Mouse (Mus musculus) liver, embryonic 16.5 days (tissue): ENCODE results near the gene Lrrc8c. TPM values are rescaled to one million over a fixed set of nuclear protein-coding genes. Genes with fewer than 3 reads are reported as not detected.
A peak's percentile ranks its signal among the peaks of the same experiment; 100 is the strongest.

Experiments used
- ATAC-seq: fragments of 200-750 bp; cut with Nextera tagmentation; 2 replicates; pipeline ENCODE4 v1.8.0; 2017; ENCODE audit warnings: low read depth, mild to moderate bottlenecking, moderate number of reproducible peaks, moderate library complexity
- H3K27ac ChIP-seq: fragments of 300-500 bp; sonication (generic); 2 replicates; pipeline ENCODE4 v1.5.1; 2014; ENCODE audit warnings: mild to moderate bottlenecking, low read length
- H3K27me3 ChIP-seq: fragments of 300-500 bp; sonication (generic); 2 replicates; pipeline ENCODE4 v1.6.1; 2014; ENCODE audit warnings: low read depth, low read length, mixed read lengths; ENCODE audit not compliant: control insufficient read depth, insufficient read depth
- H3K36me3 ChIP-seq: fragments of 300-500 bp; sonication (generic); 2 replicates; pipeline ENCODE4 v1.6.1; 2014; ENCODE audit warnings: mild to moderate bottlenecking; ENCODE audit not compliant: control insufficient read depth, insufficient read depth
- H3K4me1 ChIP-seq: fragments of 300-500 bp; sonication (generic); 2 replicates; pipeline ENCODE4 v1.6.1; 2014; ENCODE audit warnings: low read depth, low read length, mixed read lengths; ENCODE audit not compliant: control insufficient read depth
- H3K4me2 ChIP-seq: fragments of 300-500 bp; sonication (generic); 2 replicates; pipeline ENCODE4 v1.6.1; 2014; ENCODE audit warnings: low read depth, low read length, mixed read lengths
- H3K4me3 ChIP-seq: fragments of 300-500 bp; sonication (generic); 2 replicates; pipeline ENCODE4 v1.5.1; 2014; ENCODE audit warnings: low read depth, mild to moderate bottlenecking, low read length
- H3K9ac ChIP-seq: fragments of 300-500 bp; sonication (generic); 2 replicates; pipeline ENCODE4 v1.6.1; 2014; ENCODE audit warnings: low read depth, low read length
- H3K9me3 ChIP-seq: fragments of 300-500 bp; sonication (generic); replicated peaks from 2 replicates; pipeline ENCODE4 v1.6.1; 2016; ENCODE audit warnings: low read length; ENCODE audit not compliant: control insufficient read depth
- WGBS: fragments of 180-500 bp; shearing (Covaris S2); extraction: QIAGEN DNeasy Blood & Tissue Kit; methylation state at CpG from one replicate; pipeline ENCODE4 v1.1.7; 2014; ENCODE audit not compliant: insufficient replicate concordance; 5-methylcytosine and 5-hydroxymethylcytosine counted together
- polyA plus RNA-seq: library from polyadenylated mRNA; unstranded; fragments of >200 nt; fragmentation: Nextera tagmentation; extraction: Ambion mirVana; gene quantifications from 2 replicates; pipeline ENCODE4 v1.2.1, GENCODE M21; 2015

Gene Lrrc8c
- polyA plus RNA-seq, 1 experiment from 2014 or later = 14.0 TPM

- peak; percentile 45 for ATAC-seq
- Histone ChIP-seq H3K4me1 (peaks cover 6% of the 10 kb centered on the region), H3K36me3 (no peaks in the 10 kb centered on the region), H3K4me2 (peak overlapping the region; percentile 43; the same call in 1 of the 2 replicates), H3K27me3 (no peaks in the 10 kb centered on the region), H3K9ac (0 out of 2 replicates have a peak overlapping the region, but pooled peaks have one; percentile 21), H3K4me3 (0 out of 2 replicates have a peak overlapping the region, but pooled peaks have one; percentile 20), H3K9me3 (no peaks in the 10 kb centered on the region), H3K27ac (no peak overlapping the region)
- WGBS = 17% methylated on average over 15 of the region's 15 CpGs
Measured at GRCm38 (mm10) chr5:105654237-105655063, 135.3 kb downstream of the Lrrc8c start.

- no peak for ATAC-seq
- no peaks in the 10 kb centered on the region for H3K36me3 ChIP-seq
- no peaks in the 10 kb centered on the region for H3K27me3 ChIP-seq
- H3K9me3 ChIP-seq = no peaks in the 10 kb centered on the region
- H3K27ac ChIP-seq = no peak overlapping the region
- peaks cover 3% of the 10 kb centered on the region for H3K4me1 ChIP-seq
- WGBS = 57% methylated on average over 12 of the region's 12 CpGs
- no peak overlapping the region for H3K4me2 ChIP-seq
- no peak overlapping the region for H3K9ac ChIP-seq
- no peak overlapping the region for H3K4me3 ChIP-seq
Measured at GRCm38 (mm10) chr5:105655100-105655734, 136.0 kb downstream of the Lrrc8c start.

- ATAC-seq = no peak
- no peak overlapping the region for H3K4me3 ChIP-seq
- no peak overlapping the region for H3K9ac ChIP-seq
- 59% methylated on average over 5 of the region's 5 CpGs for WGBS
- H3K9me3 ChIP-seq = no peaks in the 10 kb centered on the region
- no peaks in the 10 kb centered on the region for H3K27me3 ChIP-seq
- no peak overlapping the region for H3K27ac ChIP-seq
- no peaks in the 10 kb centered on the region for H3K4me1 ChIP-seq
- no peak overlapping the region for H3K4me2 ChIP-seq
- no peaks in the 10 kb centered on the region for H3K36me3 ChIP-seq
Measured at GRCm38 (mm10) chr5:105661894-105662293, 142.7 kb downstream of the Lrrc8c start.

Other genes with a start within 250 kb of the Lrrc8c start
- 0.02 and 0.14 TPM in 2 replicates for gene Gm43302, start 225.7 kb upstream of the Lrrc8c start, polyA plus RNA-seq
- gene Gbp6, start 225.7 kb upstream of the Lrrc8c start, polyA plus RNA-seq = 2.9 and 3.0 TPM in 2 replicates
- gene Lrrc8b, start 103.6 kb upstream of the Lrrc8c start, polyA plus RNA-seq = 1.8 TPM in 2 replicates
- gene Lrrc8d, start 180.6 kb downstream of the Lrrc8c start, polyA plus RNA-seq = 7.2 and 8.0 TPM in 2 replicates